Mouse (Mus musculus): ENCODE results near the gene Ttll1. TPM values are rescaled to one million over a fixed set of nuclear protein-coding genes. Genes with fewer than 3 reads are reported as not detected.
"Not testable (repeated sequence)": the region's sequence is repeated elsewhere in the genome, so short reads cannot be mapped to it uniquely, and the experiment has no call there.

The Ttll1 gene
- total RNA-seq, 2 experiments from 2014 or later, result 9.2 to 18.0 TPM

DNA sequence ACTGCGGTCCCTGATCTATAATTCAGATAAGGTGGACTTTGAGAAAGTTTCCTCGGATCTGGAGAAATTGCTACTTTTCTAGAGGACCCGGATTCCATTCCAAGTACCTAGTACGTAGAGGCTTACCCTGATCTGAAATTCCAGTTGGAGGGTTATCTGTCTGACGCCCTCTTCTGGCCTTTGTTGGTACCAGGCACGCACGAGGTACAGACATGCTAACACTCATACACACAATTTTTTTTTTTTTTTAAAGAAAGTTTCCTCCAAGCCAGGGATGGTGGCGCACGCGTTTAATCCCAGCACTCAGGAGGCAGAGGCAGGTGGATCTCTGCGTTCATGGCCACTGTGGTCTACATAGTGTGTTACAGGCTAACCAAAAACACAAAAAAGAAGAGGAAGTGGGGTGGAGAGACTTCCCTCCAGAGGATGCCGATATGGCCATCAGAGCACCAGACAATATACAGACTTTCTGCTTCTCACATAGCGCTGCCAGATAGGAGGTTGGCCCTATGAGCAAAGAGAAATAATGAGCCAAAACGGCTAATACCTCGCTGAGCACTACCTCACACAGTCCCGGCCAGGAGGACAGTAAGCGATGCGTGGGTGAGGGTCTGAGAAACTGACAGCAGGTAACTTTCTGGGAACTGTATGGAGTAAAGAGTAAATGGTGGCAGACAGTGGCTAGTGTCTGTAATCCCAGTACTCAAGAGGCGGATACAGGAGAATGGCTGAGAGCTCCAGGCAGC is 45.6 kb downstream of the Ttll1 start:
- ATAC-seq (replicated peaks; ENCODE audit: low FRiP score, low TSS enrichment, poor library complexity, severe bottlenecking), result no peak; the same call in none of the 2 replicates

GRCm38 (mm10) chr15:83464083-83464904 is 46.4 kb downstream of the Ttll1 start, which contains the start of gene Pacsin2:
TSS of gene Pacsin2 (minus strand) at chr15:83464606.
- ATAC-seq (replicated peaks; ENCODE audit: low FRiP score, low TSS enrichment, poor library complexity, severe bottlenecking), result peak; percentile 98

- ATAC-seq (replicated peaks; ENCODE audit: low FRiP score, low TSS enrichment, poor library complexity, severe bottlenecking), result no peak
Observed at GRCm38 (mm10) chr15:83463369-83464082, 47.2 kb downstream of the Ttll1 start.

GRCm38 (mm10) chr15:83462349-83462748 is 48.3 kb downstream of the Ttll1 start:
- not testable (repeated sequence) for ATAC-seq (replicated peaks; ENCODE audit: low FRiP score, low TSS enrichment, poor library complexity, severe bottlenecking)

DNA sequence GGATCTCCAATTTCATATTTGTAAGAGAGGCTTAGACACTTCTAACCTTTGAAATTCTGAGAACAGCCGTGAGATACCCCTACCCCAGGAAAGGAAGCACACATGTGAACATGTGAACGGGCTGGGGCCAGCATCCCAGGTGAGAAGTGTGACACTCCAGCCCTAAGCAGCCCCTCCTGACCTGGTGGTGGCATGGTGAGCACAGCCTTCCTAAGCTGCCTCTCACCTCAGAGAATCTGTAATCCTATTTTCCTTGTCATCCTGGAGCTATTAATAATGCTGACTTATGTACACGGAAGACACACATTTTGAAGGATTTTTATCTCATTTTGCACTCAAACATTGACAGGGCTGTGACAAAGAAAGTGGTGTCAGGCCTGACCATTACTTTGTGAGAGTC is 49.8 kb downstream of the Ttll1 start:
- no peak for ATAC-seq (replicated peaks; ENCODE audit: low FRiP score, low TSS enrichment, poor library complexity, severe bottlenecking)

GRCm38 (mm10) chr15:83457541-83457940 is 53.2 kb downstream of the Ttll1 start:
- ATAC-seq (replicated peaks; ENCODE audit: low FRiP score, low TSS enrichment, poor library complexity, severe bottlenecking), result no peak

DNA sequence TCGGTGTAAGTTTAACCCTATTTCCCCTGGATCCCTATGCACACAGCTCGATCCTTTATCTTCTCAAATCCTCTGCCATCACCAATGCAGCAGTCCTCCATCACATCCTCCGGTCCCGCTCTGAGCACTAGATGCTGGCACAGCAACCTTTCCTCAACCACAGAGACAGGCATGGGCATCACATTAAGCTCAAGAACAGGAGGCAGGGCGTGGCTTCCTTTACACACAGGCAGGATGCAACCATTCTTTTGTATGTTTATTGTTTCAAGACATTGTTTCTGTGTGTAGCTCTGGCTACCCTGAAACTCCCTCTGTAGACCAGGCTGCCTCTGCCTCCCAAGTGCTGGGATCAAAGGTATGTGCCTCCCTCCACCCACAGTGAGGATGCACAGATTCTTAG is 55.1 kb downstream of the Ttll1 start:
- no peak for ATAC-seq (replicated peaks; ENCODE audit: low FRiP score, low TSS enrichment, poor library complexity, severe bottlenecking)

- ATAC-seq (replicated peaks; ENCODE audit: low FRiP score, low TSS enrichment, poor library complexity, severe bottlenecking), result no peak
Observed at GRCm38 (mm10) chr15:83455034-83455433, 55.7 kb downstream of the Ttll1 start.

DNA sequence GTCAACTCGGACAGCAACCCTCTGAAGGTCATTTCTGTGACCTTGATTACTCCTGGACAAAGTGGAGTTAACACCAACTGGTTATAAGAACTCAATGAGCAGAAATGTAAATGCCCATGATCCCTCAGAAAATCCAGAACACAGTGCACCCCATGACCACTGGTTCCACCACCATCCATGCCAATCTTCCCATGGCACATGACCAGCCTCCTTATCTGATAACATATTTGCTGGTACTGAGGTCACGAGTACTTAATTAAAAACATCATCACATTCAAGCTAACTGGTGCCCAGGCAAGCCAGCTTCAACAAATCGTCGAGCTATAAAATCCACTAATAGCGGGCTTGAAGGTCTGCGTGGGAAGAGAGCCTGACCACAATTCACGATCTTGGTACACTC is 56.3 kb downstream of the Ttll1 start:
- ATAC-seq (replicated peaks; ENCODE audit: low FRiP score, low TSS enrichment, poor library complexity, severe bottlenecking), result no peak

DNA sequence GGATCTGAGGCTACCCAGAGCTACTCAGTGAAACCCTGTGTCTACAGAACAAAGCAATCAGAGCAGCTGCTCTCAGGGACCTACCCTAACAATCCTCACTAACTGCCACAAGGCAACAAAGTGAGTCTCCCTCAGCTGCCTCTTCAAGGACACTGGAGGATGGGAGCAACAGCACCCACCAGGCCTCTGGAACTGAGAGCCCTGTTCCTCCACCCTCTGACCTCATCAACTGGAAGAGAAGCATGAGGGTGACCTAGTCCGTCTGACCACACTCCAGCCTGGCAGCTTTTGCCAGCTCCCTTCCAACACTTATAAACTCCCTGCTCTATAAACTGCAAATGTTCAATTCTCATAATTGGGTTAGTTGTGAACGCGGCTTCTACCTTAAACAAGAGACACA is 56.8 kb downstream of the Ttll1 start:
- ATAC-seq (replicated peaks; ENCODE audit: low FRiP score, low TSS enrichment, poor library complexity, severe bottlenecking), result no peak

DNA sequence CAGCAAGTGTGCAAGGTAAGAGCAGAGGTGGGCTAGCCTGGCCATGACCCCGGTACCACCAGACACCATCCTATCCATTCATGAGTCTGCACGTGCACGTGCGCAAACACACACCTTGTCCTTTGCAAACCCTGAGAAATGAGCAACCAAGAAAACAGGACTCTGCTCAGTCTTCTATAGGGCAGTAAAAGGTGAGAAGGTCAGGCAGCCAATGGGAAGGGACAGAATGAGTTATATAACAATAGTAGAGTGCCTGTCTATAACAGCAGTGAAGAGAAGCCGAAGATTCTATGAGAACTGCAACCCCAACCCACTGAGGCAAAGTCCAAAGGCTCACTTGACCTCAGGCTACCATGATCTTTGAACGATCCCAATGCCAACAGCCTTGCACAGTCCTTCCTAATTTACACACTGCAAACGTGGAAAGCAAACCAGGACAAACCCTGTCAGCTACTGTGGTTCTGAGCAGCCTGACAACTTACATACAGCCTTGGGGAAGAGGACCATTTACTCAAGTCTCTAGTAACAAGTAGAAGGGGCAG is 58.4 kb downstream of the Ttll1 start:
- ATAC-seq (replicated peaks; ENCODE audit: low FRiP score, low TSS enrichment, poor library complexity, severe bottlenecking), result no peak

DNA sequence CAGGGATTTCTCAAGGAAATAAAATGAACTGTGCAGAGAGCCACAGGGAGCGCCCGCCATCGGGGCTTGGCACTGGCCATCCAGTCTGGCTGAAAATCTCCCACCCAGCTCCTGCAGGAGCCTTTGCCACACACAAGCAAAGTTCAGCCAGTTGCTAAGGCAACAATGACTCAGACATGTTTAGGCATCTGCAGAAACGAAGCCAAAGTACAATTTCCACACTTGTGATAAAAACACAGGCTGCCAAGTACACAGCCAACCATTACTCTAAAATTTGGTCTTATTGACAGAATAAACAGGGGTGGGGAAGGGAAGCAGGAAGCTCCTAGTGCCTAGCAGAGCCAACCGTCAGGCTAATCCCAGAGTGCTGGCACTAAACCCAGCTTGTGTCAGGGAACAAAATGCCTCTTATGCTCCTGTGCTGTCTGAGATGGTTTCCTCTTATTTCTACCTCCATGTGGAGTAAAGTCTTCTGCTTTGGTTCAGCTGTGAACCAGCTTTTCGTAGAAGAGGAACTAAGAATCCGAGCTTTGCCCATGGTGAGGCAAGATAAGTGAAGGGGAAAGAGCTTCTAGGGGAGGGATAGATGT is 59.0 kb downstream of the Ttll1 start:
- ATAC-seq (replicated peaks; ENCODE audit: low FRiP score, low TSS enrichment, poor library complexity, severe bottlenecking), result no peak

DNA sequence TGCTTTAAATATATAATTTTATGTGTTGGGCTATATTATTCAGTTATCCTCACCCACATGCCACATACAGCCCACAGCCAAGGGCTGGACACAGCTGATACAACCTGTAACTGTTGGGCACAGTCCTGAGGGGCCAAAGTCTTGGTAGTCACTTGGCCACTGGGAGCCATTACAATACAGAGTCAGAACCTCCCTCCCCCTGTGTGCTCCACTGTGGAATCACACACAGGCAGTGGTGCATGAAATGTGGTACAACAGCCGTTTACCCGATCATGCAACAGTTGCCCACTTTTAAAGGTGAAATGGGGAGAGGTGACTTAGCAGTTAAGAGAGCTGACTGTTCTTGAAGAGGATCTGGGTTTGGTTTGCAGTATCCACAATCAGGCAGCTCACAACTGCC is 60.7 kb downstream of the Ttll1 start:
- ATAC-seq (replicated peaks; ENCODE audit: low FRiP score, low TSS enrichment, poor library complexity, severe bottlenecking), result no peak

DNA sequence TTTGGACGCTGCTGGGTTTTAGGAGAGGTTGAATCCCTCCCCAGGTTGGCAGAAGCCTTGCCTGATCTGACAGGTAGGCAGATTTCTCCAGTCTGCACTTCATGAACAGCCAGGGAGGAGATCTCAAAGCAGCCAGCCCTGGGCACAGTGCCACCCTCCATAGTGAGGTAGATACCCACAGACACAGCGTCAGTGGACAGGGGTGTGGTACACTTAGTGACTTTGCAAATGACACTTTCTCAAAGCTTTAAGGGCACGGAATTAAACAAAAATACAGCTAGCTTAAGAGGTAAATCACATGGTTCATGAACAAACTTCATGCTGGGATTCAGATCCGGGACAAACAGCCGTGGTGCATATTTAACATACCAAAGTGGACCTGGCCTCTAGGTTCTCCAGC is 62.0 kb downstream of the Ttll1 start:
- ATAC-seq (replicated peaks; ENCODE audit: low FRiP score, low TSS enrichment, poor library complexity, severe bottlenecking), result peak; percentile 88

- ATAC-seq (replicated peaks; ENCODE audit: low FRiP score, low TSS enrichment, poor library complexity, severe bottlenecking), result no peak
Observed at GRCm38 (mm10) chr15:83447791-83448544, 62.7 kb downstream of the Ttll1 start.

DNA sequence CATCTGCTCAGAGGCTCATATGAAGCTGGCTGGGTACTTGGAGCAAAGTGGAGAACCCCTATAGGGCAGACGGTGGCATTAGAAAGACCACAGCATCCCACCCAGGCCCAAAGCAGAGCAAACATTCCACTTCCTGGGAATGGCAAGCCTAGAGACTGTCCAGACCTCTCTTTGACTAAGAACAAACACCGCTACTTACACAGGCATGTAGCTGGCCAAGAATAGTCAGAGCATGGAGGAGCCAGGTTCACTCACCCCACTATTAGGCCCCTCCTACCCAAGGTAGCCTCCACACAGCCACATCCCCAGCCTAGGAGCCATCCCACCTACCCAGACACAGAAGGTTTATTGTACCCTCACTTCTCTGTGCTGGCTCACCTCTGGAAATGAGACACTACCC is 64.8 kb downstream of the Ttll1 start:
- no peak for ATAC-seq (replicated peaks; ENCODE audit: low FRiP score, low TSS enrichment, poor library complexity, severe bottlenecking)

DNA sequence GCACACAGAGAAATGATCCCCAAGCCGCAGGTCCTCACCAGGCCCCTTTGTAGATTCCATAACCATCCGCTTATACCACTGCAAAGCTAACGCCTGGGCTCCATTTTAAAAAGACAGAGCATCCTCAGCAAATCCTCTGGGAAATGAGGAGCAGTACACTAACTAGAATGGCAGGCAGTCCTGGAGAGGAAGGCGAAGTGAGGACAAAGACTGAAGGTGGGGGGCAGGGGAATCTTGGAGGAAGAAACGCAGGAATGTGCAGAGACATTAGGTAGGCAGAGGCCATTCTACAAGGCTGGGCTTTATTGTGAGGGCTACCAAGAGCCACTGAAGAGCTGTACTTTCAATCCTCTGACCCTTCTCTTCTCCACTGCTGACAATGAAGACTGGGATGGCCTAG is 65.3 kb downstream of the Ttll1 start:
- ATAC-seq (replicated peaks; ENCODE audit: low FRiP score, low TSS enrichment, poor library complexity, severe bottlenecking), result no peak

GRCm38 (mm10) chr15:83444425-83444824 is 66.3 kb downstream of the Ttll1 start:
- no peak for ATAC-seq (replicated peaks; ENCODE audit: low FRiP score, low TSS enrichment, poor library complexity, severe bottlenecking)

GRCm38 (mm10) chr15:83442495-83443037 is 68.1 kb downstream of the Ttll1 start:
- no peak for ATAC-seq (replicated peaks; ENCODE audit: low FRiP score, low TSS enrichment, poor library complexity, severe bottlenecking)
